Mouse (Mus musculus): Measurements from ENCODE around the gene Chpf2. TPM values are rescaled to one million over a fixed set of nuclear protein-coding genes. Genes with fewer than 3 reads are reported as not detected.

Chpf2 gene
- polyA plus RNA-seq, 1 experiment from 2014 or later: 14.8 TPM

DNA sequence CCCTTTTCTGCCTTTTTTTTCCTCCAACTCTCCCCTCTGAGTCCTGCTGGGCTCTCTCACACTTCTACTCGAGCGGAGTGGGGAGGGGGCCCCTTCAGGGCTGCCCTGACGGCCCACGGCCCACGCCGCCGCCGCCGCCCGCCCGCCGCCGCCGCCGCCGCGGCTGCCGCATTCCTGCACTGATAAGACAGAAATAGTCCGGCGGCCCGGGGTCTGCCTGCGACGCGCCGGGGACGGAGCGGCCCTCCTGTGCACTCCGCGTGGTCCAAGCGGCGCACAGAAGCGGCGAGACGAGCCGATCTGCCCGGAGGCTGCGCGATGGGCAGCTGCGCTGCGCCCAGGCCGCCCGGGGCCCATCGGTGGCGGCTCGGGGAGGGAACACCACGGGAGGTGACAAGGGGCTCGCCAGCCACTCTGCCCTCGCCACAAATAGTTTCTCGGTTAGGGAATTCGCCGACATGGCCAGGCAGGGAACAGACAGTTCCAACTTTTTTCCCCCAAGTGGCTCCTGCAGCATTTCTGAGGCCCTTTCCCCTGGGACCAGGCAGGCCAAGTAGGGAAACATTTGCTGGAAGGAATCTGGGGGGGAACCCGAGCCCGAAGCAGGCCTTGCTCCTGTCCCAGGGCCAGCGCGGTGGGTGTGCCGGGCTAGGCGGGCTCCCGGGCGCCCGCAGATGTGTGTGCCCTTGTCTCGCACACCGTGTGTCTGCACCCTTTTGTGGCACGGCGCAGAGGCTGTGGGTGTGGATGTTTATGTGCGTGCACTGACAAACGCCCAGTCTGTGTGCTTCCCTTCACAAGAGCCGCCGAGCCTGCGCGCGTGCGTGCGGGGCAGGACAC is 15.6 kb downstream of the Chpf2 start:
- WGBS: under 1% methylated on average over 73 of the region's 73 CpGs
- DNase-seq (ENCODE audit: low spot score): peak; percentile 86
- Histone ChIP-seq H3K4me1 (peaks cover 94% of the 10 kb centered on the region), H3K27ac (replicated peaks) (peak overlapping the region; percentile 97), H3K27me3 (ENCODE audit: low read depth, poor library complexity, severe bottlenecking) (peaks cover 65% of the 10 kb centered on the region), H3K36me3 (no peaks in the 10 kb centered on the region), H3K9me3 (replicated peaks) (no peaks in the 10 kb centered on the region), H3K4me3 (peak overlapping the region; percentile 75)

DNA sequence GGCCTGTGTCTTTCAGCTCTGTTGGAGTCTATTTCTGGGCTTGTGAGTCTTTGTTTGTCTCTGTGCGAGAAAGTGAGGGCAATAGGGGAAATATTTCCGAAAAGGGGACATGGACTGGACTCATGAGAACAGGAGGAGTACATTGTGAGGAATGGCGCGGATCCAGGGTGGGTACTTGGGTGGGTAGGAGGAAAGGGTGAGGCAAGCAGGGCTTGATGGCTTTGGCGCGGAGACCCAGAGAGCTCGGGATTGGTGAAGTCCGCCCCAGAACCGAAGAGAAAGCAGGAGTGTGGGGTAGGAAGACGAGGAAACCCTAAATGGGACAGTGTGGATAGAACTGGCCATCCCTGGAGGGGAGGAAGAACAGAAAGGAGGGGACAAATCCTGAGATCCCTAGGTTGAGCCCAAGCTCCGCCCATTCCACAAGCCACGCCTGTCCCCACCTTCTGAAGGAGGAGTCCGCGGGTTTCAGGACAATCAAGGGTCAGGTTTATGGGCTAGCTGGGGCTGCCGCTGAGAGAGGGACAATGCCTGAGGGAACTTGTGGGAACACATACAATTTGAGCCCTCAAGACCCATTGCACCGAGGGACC is 16.3 kb downstream of the Chpf2 start:
- Histone ChIP-seq H3K9me3 (replicated peaks) (no peaks in the 10 kb centered on the region), H3K27me3 (ENCODE audit: low read depth, poor library complexity, severe bottlenecking) (peaks cover 69% of the 10 kb centered on the region), H3K27ac (replicated peaks) (peak overlapping the region; percentile 97), H3K36me3 (no peaks in the 10 kb centered on the region), H3K4me3 (peak overlapping the region; percentile 75), H3K4me1 (peaks cover 96% of the 10 kb centered on the region)
- peak; percentile 81 for DNase-seq (ENCODE audit: low spot score)
- under 1% methylated on average over 16 of the region's 16 CpGs for WGBS

DNA sequence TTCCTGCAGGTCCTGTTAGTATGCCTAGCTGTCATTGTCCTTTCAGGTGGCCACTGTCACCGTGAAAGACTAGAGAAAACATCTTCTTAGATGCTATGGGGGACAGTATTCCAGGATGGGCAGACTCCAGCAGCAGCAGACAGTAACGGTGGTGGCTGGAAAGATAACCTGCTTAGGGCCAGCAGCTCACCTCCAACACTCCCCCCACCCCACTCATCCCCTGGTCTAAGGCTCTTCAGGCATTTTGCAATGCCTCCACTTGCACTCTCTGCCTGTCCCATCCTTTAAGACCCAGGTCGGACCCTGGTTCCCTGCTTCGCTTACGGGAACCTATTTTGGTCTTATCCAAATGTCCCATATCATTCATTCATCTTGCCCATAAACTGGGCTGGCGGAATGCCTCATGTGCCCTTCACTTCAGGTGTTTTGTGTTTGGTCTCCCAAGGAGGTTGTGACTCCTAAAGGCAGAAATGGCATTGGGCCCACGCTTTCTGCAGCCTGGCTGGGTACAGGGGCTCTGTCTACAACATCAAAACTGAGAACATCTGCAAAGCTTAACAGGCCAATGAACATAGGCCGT is 17.0 kb downstream of the Chpf2 start:
- WGBS: 54% methylated on average over 8 of the region's 8 CpGs
- DNase-seq (ENCODE audit: low spot score): no peak
- Histone ChIP-seq H3K9me3 (replicated peaks) (no peaks in the 10 kb centered on the region), H3K4me1 (peaks cover 94% of the 10 kb centered on the region), H3K27me3 (ENCODE audit: low read depth, poor library complexity, severe bottlenecking) (peaks cover 63% of the 10 kb centered on the region), H3K36me3 (no peaks in the 10 kb centered on the region), H3K4me3 (peak overlapping the region; percentile 75), H3K27ac (replicated peaks) (peak overlapping the region; percentile 97)

DNA sequence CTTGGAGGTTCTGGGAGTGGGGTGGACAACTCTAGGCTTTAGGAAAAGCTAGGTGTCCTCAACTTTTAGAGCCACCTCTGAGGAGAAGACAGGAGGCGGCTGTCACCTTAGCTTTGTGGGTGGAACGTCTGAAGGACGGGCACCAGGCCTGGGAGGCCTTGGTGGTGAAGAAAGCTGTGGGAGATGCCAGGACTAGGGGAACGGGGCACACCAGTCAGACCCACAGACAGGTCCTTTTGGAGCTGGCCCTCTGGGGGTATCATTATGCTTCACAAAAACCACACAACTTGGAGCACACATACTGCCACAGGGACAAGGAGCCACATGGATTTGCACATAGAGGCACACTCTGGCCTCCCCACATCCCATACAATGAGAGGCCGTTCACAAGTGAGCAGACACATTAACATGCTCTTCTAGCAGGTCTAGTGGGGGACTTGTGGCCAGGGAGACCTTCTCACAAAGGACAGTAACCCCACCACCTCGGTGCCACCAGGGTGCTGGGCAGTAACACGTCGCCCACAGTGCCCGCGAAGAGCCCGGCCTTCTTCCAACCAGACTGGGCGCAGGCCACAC is 17.6 kb downstream of the Chpf2 start:
- Histone ChIP-seq H3K4me1 (peaks cover 89% of the 10 kb centered on the region), H3K4me3 (peak overlapping the region; percentile 75), H3K9me3 (replicated peaks) (no peaks in the 10 kb centered on the region), H3K36me3 (no peaks in the 10 kb centered on the region), H3K27ac (replicated peaks) (peak overlapping the region; percentile 97), H3K27me3 (ENCODE audit: low read depth, poor library complexity, severe bottlenecking) (peaks cover 60% of the 10 kb centered on the region)
- no peak for DNase-seq (ENCODE audit: low spot score)
- 20% methylated on average over 12 of the region's 12 CpGs for WGBS

DNA sequence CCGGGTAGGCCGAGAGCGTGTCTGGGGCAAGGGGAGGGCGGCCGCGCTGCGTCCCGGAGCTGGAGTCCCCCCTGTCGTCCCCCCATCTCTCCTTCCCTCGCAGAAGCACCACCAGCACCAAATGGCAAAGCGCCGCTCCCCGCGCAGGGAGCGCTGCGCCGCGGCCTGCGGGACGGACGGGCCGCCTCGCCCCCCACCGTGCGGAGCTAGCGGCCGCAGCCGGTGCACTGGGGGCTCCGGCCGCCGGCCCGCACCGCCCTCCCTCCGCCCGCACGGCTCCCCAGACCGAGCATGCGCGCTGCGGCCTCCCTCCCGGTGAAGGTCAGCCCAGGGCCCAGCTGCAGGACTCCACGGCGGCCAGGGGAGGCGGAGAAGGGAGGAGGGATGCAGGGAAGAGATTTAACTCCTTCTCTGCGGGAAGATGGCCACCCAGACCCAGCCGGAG is 18.1 kb downstream of the Chpf2 start:
- peaks cover 84% of the 10 kb centered on the region for H3K4me1 ChIP-seq
- WGBS: under 1% methylated on average over 46 of the region's 46 CpGs
- peaks cover 55% of the 10 kb centered on the region for H3K27me3 ChIP-seq (ENCODE audit: low read depth, poor library complexity, severe bottlenecking)
- peak overlapping the region; percentile 97 for H3K27ac ChIP-seq (replicated peaks)
- H3K4me3 ChIP-seq: peak overlapping the region; percentile 75
- H3K9me3 ChIP-seq (replicated peaks): no peaks in the 10 kb centered on the region
- peak; percentile 94 for DNase-seq (ENCODE audit: low spot score)
- no peaks in the 10 kb centered on the region for H3K36me3 ChIP-seq

DNA sequence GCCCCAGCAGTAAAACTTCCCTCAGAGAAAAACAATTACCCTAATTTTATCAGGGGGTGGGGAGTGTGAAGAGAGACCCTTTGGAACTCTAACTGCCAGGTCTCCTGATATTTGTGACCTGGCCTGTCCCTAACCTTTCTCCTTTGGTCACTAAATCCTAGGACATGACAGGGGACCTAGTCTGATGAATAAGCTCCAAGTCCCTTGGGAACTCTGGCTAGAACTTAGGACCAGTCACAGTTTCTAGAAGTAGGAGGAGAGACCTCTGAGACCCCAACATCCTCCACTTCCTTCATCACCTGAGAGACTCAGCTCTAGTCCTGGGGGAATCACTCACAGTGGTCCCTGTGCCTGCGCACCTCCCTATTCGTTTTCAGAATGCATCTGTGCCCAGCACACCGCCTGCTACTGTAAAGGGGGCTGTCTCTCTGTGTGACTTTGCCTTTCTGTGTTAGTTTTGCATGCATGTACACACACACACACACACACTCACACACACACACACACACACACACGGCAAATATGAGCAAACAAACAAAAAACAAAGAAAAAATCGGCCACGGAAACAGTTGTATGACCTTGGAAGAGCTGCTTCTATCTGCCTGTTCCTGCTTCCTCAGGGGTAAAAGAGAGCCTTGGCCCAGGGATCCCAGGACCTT is 18.9 kb downstream of the Chpf2 start:
- Histone ChIP-seq H3K27me3 (ENCODE audit: low read depth, poor library complexity, severe bottlenecking) (peaks cover 47% of the 10 kb centered on the region), H3K9me3 (replicated peaks) (no peaks in the 10 kb centered on the region), H3K4me1 (peaks cover 80% of the 10 kb centered on the region), H3K27ac (replicated peaks) (peak overlapping the region; percentile 97), H3K4me3 (peak overlapping the region; percentile 75), H3K36me3 (no peaks in the 10 kb centered on the region)
- DNase-seq (ENCODE audit: low spot score): peak; percentile 41
- WGBS: 12% methylated on average over 6 of the region's 6 CpGs

DNA sequence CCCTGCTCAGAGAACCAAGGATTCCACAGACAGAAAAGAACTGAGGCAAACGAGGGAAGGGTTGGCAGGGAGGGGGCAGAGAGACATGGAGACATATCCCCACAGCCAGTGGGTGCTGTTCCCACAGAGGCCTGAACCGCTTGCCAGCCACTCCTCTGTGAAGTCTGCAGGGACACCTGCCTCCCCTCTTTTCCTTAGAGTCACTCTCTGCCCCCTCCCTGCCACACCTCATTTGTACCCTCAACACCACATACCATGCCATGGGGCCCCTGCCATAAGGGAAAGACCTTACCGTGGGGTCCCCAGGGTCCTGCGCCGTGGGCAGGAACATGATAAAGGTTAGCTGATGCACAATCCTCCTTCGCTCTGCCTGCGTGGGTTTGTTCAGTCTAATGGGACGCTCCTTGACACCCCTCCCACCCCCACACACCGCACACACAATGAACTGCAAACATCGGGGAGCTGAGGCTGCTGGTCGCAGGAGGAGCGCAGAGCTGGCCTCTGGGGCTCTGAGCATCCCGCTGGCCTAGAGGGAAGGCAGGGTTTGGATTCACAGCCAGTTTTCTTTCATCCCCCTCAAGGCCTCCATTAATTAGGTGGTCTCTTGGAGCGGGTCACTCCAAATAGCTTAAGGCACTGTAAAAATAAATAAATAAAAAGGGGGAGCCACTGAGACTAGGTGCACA is 19.6 kb downstream of the Chpf2 start:
- peak overlapping the region; percentile 75 for H3K4me3 ChIP-seq
- no peaks in the 10 kb centered on the region for H3K36me3 ChIP-seq
- H3K4me1 ChIP-seq: peaks cover 73% of the 10 kb centered on the region
- no peaks in the 10 kb centered on the region for H3K9me3 ChIP-seq (replicated peaks)
- 18% methylated on average over 14 of the region's 14 CpGs for WGBS
- H3K27ac ChIP-seq (replicated peaks): peak overlapping the region; percentile 97
- no peak for DNase-seq (ENCODE audit: low spot score)
- peaks cover 41% of the 10 kb centered on the region for H3K27me3 ChIP-seq (ENCODE audit: low read depth, poor library complexity, severe bottlenecking)

DNA sequence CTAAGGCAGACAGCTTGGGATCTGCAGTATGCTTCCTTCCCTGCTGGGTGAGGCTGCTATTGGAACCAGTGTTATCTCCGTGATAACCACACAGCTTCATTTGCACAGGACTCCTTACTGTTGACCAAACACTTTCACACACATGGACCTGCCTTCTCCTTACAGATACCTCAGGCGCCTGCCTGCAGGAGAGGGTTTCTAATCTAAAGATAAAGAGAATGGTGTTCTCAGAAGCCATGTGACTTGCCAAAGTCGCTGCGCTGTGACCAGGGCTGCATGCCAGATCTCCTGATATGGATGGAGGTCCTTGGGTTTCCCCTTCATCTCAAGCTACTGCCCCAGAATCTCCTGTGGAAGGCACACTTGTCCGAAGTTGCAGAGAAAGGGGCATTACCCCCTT is 22.8 kb downstream of the Chpf2 start:
- no peaks in the 10 kb centered on the region for H3K9me3 ChIP-seq (replicated peaks)
- WGBS: 63% methylated on average over 5 of the region's 5 CpGs
- peaks cover 22% of the 10 kb centered on the region for H3K27me3 ChIP-seq (ENCODE audit: low read depth, poor library complexity, severe bottlenecking)
- H3K4me3 ChIP-seq: no peak overlapping the region
- peaks cover 44% of the 10 kb centered on the region for H3K4me1 ChIP-seq
- no peak for DNase-seq (ENCODE audit: low spot score)
- 0 out of 2 replicates have a peak overlapping the region, but pooled peaks have one; percentile 0 for H3K27ac ChIP-seq (replicated peaks)
- H3K36me3 ChIP-seq: no peaks in the 10 kb centered on the region

DNA sequence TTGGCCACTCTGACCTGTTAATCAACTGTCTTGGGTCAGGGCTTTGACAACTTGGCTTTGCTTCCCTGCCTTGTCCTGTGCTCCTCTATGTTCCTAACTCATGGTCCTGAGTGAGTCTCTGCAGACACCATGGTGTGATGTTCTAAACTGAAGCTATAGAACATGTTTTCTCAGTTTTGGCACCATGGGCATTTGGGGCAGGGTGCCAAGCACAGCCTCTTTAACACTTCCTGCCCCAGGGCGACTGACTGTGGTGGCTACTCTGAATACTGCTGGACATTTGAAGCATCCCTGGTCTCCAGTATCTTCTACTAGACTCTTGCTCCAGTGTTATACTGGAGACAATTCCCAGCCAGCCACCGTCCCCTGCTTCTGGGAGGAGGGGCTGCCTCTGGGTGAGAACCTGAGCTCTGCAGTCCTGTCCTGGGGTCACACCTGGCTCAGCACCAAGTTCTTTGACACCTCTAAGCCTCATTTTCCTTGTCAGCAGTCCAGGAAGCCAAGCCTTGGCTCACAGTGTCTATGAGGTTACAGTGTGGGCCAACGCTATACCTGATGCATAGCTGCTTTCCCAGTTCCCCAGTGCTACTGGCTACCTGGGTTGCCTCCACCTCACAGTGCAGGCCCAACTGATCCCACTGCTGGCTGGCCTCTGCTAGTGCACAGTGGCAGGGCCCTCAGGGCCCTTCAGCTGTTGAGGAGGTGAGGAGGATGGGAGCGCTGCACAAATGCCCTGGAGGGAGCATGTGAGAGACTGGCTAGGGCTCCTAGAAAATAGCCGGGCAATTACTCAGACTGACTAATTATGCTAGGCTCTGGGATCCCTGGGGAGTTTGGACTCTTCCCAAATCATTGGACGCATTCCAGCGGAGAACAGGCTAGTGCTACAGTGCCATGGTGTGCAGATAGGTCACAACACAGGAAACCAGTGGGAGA is 25.1 kb downstream of the Chpf2 start:
- H3K27ac ChIP-seq (replicated peaks): no peak overlapping the region
- no peak for DNase-seq (ENCODE audit: low spot score)
- no peak overlapping the region for H3K4me3 ChIP-seq
- peaks cover 22% of the 10 kb centered on the region for H3K4me1 ChIP-seq
- WGBS: 67% methylated on average over 7 of the region's 7 CpGs
- peaks cover 14% of the 10 kb centered on the region for H3K27me3 ChIP-seq (ENCODE audit: low read depth, poor library complexity, severe bottlenecking)
- H3K9me3 ChIP-seq (replicated peaks): no peaks in the 10 kb centered on the region
- H3K36me3 ChIP-seq: no peaks in the 10 kb centered on the region

DNA sequence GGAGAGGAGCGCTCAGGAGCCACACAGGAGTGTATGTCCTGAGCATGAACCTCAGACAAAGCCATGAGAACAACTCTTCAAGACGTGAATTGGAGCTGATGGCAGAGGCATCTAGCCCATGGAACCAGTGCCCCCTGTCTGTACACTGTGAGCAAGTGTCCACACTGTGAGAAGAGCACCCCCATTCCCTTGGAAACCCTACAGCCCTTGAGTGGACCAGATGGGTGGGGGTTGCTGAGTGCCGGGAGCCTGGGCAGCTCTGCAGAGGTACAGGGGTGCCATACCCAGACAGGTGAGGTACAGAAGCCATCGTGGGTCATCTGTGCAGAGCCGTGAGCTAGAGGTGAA is 25.7 kb downstream of the Chpf2 start:
- 81% methylated on average over 5 of the region's 5 CpGs for WGBS
- H3K27ac ChIP-seq (replicated peaks): no peak overlapping the region
- H3K9me3 ChIP-seq (replicated peaks): no peaks in the 10 kb centered on the region

DNA sequence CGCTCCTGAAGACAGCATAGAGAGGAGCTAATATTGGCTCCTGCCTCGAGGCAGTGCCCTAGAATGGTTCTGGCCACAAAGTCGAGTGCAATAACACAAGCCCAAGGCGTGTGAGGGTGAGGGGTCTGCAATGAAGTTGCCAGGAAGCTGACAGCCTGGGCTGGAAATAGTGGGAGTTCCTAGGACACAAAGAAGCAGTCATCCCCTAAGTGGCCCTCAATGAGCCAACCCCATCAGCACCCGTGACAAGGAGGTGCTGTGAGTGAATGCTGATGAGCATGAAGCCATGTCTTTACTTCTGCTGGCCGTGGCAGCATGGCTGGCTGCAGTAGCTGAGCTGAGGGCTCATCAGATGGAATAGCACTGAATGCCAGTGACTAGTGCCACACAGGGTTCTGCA is 28.6 kb downstream of the Chpf2 start:
- H3K9me3 ChIP-seq (replicated peaks): no peaks in the 10 kb centered on the region
- H3K4me1 ChIP-seq: 0 out of 2 replicates have a peak, but pooled peaks cover 3% of the 10 kb centered on the region
- H3K27ac ChIP-seq (replicated peaks): no peak overlapping the region
- no peaks in the 10 kb centered on the region for H3K36me3 ChIP-seq
- DNase-seq (ENCODE audit: low spot score): no peak
- no peaks in the 10 kb centered on the region for H3K27me3 ChIP-seq (ENCODE audit: low read depth, poor library complexity, severe bottlenecking)
- 72% methylated on average over 6 of the region's 6 CpGs for WGBS
- H3K4me3 ChIP-seq: no peak overlapping the region

More for the DNA sequence above, 25.7 kb downstream of the Chpf2 start:
- Histone ChIP-seq H3K4me3 (no peak overlapping the region), H3K4me1 (peaks cover 15% of the 10 kb centered on the region; the same call in 1 of the 2 replicates), H3K27me3 (ENCODE audit: low read depth, poor library complexity, severe bottlenecking) (peaks cover 8% of the 10 kb centered on the region), H3K36me3 (no peaks in the 10 kb centered on the region)
- no peak for DNase-seq (ENCODE audit: low spot score)

All from midbrain, embryonic 10.5 days (tissue).